Mouse (Mus musculus): ENCODE measurements around the gene Ncapg2.

The Ncapg2 gene

GRCm38 (mm10) chr12:116405045-116405835 lies at the start of gene Ncapg2:
Ncapg2 (plus strand) TSS chr12:116405402.
- peak; percentile 97 for DNase-seq (ENCODE audit: low read depth, low spot score)

GRCm38 (mm10) chr12:116362091-116362490 lies 43.1 kb upstream of the Ncapg2 start:
- DNase-seq (ENCODE audit: low read depth, low spot score) = no peak

GRCm38 (mm10) chr12:116366900-116367299 lies 38.3 kb upstream of the Ncapg2 start:
- DNase-seq (ENCODE audit: low read depth, low spot score) = no peak

GRCm38 (mm10) chr12:116367346-116367745 lies 37.9 kb upstream of the Ncapg2 start:
- DNase-seq (ENCODE audit: low read depth, low spot score) = no peak

GRCm38 (mm10) chr12:116368857-116369256 lies 36.3 kb upstream of the Ncapg2 start:
- no peak for DNase-seq (ENCODE audit: low read depth, low spot score)

GRCm38 (mm10) chr12:116383101-116383500 lies 22.1 kb upstream of the Ncapg2 start:
- no peak for DNase-seq (ENCODE audit: low read depth, low spot score)

GRCm38 (mm10) chr12:116383995-116384394 lies 21.2 kb upstream of the Ncapg2 start:
- no peak for DNase-seq (ENCODE audit: low read depth, low spot score)

- DNase-seq (ENCODE audit: low read depth, low spot score) = no peak
These were observed 18.4 kb upstream of the Ncapg2 start for GRCm38 (mm10) chr12:116386802-116387201.

- DNase-seq (ENCODE audit: low read depth, low spot score) = no peak
These were observed 15.3 kb upstream of the Ncapg2 start for GRCm38 (mm10) chr12:116389868-116390267.

- DNase-seq (ENCODE audit: low read depth, low spot score) = peak; percentile 6
These were observed 10.9 kb upstream of the Ncapg2 start for GRCm38 (mm10) chr12:116394327-116394726.

GRCm38 (mm10) chr12:116395312-116395711 lies 9.9 kb upstream of the Ncapg2 start:
- DNase-seq (ENCODE audit: low read depth, low spot score) = no peak

GRCm38 (mm10) chr12:116396072-116396695 lies 9.0 kb upstream of the Ncapg2 start:
- peak; percentile 27 for DNase-seq (ENCODE audit: low read depth, low spot score)

- peak; percentile 36 for DNase-seq (ENCODE audit: low read depth, low spot score)
These were observed 1.1 kb upstream of the Ncapg2 start for GRCm38 (mm10) chr12:116404012-116404679.

- no peak for DNase-seq (ENCODE audit: low read depth, low spot score)
These were observed 594 bp downstream of the Ncapg2 start for GRCm38 (mm10) chr12:116405836-116406155.

- DNase-seq (ENCODE audit: low read depth, low spot score) = no peak
These were observed 2.7 kb downstream of the Ncapg2 start for GRCm38 (mm10) chr12:116407883-116408282.

GRCm38 (mm10) chr12:116414941-116415340 lies 9.7 kb downstream of the Ncapg2 start:
- DNase-seq (ENCODE audit: low read depth, low spot score) = no peak

- DNase-seq (ENCODE audit: low read depth, low spot score) = no peak
These were observed 11.3 kb downstream of the Ncapg2 start for GRCm38 (mm10) chr12:116416514-116416913.

- no peak for DNase-seq (ENCODE audit: low read depth, low spot score)
These were observed 16.5 kb downstream of the Ncapg2 start for GRCm38 (mm10) chr12:116421656-116422055.

GRCm38 (mm10) chr12:116425392-116425791 lies 20.2 kb downstream of the Ncapg2 start:
- DNase-seq (ENCODE audit: low read depth, low spot score) = peak; percentile 25

GRCm38 (mm10) chr12:116433742-116434141 lies 28.5 kb downstream of the Ncapg2 start:
- no peak for DNase-seq (ENCODE audit: low read depth, low spot score)

- no peak for DNase-seq (ENCODE audit: low read depth, low spot score)
These were observed 30.0 kb downstream of the Ncapg2 start for GRCm38 (mm10) chr12:116435232-116435631.

GRCm38 (mm10) chr12:116436125-116436524 lies 30.9 kb downstream of the Ncapg2 start:
- no peak for DNase-seq (ENCODE audit: low read depth, low spot score)

- DNase-seq (ENCODE audit: low read depth, low spot score) = no peak
These were observed 33.4 kb downstream of the Ncapg2 start for GRCm38 (mm10) chr12:116438591-116438990.

All from R1 (cell line).